Mouse (Mus musculus) urinary bladder, adult 18-20 months (tissue): Measurements from ENCODE around the gene Gabrp.
A peak's percentile ranks its signal among the peaks of the same experiment; 100 is the strongest.

ENCODE experiments used
- DNase-seq, 2 experiments: peaks; one replicate each; pipeline ENCODE4 v3.0.0; 2022; ENCODE audit warnings: low spot score in 2 of 2, mixed read lengths in 2 of 2

Gene Gabrp

DNA sequence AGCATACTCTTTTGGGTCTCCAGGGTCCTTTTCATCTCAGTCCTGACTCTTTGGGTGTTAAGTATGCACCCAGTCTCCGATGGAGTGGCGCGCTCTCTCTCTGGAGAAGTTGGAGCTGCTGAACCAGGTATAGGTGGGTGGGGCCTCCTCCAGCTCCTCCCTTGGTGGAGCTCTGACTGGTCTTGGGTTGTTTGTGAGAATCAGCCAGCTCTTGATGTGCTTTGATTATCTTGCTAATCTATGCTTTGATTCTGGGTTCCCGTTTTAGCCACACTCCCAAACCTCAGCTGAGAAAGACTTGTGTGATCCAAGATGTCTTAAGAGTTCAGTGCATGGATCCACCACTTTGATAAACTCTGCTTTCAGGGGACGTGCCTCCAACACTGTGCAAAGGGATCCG, at the start of gene Gabrp:
Gene Gabrp (minus strand): TSS at position 101 of the 400 bp plus-strand sequence.
- DNase-seq, result no peak

GRCm38 (mm10) chr11:33627136-33627742, 48.5 kb upstream of the Gabrp start:
- DNase-seq, result no peak

DNA sequence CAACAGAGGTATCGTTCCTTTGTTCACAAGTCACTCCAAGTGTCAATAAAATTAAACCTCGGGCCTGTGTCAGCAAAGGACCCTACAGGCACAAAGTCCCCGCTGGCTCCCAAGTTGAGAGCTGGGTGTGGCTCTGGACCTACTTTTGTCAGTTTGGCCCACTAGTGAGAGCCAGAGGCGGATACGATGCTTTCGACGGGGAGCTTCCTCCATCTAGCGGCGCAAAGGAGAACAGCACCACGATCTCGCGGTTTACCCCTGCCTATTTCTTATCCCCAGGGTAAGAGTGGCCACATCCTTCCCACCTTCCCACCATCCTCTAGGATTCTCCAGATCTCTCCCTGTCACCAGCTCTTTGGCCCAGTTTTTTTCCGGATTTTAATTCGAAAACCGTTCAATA, 35.5 kb upstream of the Gabrp start:
- DNase-seq, result peak; percentile 31 to 62

DNA sequence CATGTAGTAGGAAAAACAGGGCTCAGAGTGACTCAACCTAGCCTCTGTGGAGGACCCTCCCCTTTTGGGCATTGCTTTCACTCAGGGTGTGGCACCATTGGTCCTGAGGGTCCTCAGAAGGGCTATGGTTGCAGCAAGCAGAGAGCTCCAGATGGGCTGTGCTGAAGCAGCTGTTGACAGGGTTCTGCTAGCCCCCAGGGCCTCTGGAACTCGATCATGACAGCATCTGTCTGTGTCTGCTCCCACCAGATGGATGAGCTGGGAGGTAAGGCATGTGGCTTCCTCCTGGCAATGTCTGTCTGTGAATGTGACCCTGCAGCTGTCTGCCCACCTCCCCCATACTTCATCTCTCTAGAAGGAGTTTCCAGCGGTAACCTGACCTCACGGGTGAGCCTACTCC, 29.0 kb upstream of the Gabrp start:
- no peak for DNase-seq

- DNase-seq, result no peak
These were observed 24.4 kb upstream of the Gabrp start for GRCm38 (mm10) chr11:33603174-33603573.

GRCm38 (mm10) chr11:33598986-33599385, 20.2 kb upstream of the Gabrp start, which contains the start of gene D130052B06Rik:
Gene D130052B06Rik, plus strand, starts transcription at chr11:33599302.
- DNase-seq, result no peak

GRCm38 (mm10) chr11:33596655-33597054, 17.9 kb upstream of the Gabrp start:
- no peak for DNase-seq

DNA sequence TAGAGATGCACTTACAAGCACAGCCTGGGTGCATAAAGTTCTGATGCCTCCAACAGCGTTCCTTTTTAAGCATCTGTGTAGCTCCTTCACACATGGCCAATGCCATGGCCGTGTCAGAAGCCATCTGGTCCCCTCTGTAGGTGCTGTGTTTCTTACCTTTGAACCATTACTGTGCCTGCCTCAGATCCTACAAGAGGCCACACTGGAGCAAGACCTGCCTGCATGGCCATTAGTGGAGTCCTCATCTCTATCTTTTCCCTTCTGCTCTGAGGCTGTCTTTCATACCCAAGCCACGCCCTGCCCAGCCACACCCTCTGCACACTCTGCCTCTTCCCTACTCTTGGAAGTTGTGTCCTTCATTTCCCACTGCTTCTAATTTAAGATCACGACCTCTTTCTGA, 14.1 kb upstream of the Gabrp start:
- DNase-seq, result no peak

DNA sequence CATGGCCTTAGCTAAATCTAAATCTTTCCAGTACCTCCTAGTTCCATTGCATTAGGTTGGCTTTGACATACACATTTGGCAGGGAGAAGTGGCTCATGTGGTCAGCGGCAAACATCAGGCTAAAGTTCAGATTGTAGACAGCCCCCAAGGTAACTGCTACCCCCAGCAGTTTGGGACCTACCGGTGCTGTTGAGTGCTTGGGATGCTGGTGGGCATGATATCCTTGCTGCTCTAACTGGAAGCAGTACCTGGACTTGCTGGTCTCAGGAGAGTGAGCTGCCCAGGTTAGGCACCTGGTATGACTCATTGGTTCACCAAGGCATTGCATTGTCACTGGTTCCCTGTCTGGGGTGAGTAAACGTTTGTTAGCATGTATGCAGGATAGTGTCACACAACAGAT, 12.0 kb upstream of the Gabrp start:
- no peak for DNase-seq

DNA sequence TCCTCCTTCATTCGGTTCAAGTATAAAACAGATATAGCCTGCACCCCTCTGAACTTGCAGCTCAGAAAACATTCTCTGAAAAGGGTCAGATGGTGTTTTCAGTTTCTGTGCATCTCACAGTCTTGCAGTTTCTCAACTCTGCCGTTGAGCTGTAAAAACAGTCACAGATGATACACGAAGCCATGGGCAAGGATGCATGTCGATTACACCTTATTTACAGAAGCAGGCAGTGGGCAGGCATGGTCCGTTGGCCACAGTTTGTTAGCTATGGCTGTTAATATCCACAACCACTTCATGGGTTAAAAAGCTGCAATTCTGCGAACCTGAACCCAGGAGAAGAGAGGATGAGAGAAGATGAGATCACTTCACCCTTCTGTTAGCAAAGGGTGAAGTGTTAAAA, 7.9 kb upstream of the Gabrp start:
- no peak for DNase-seq

- DNase-seq, result no peak
These were observed 862 bp upstream of the Gabrp start for GRCm38 (mm10) chr11:33579621-33580020.

DNA sequence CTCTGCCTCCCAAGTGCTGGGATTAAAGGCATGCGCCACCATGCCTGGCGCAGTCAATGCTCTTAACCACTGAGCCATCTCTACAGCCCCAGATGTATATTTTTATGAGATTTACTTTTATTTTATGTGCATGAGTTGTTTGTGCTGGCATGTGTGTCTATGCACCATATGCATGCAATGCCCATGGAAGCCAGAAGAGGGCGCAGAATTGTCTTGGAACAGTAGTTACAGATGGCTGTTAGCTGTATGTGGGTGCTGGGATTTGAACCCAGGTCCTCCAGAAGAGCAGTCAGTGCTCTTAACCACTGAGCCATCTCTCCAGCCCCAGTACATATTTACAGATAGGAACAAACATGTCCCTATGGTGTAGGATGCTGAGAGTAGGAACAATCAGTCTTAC, 3.8 kb downstream of the Gabrp start:
- no peak for DNase-seq

DNA sequence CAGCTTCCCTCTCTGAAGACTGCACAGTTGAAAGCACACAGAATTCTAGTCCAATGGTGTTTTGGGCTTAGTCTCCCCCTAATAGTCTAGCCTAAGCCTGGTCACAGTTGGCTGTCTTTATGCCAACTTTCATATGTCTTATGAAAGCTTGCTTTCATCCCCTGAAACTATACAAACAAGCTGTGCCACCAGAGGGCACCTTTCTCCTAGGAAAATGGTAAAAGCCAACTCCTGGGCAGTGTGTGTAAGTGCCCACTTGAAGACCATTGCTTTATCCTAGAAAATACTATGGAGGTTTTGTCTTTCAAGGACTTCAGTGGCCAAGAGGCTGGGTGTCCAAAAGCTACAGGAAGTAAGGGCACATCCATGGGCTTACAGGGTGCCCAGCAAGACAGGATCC, 8.3 kb downstream of the Gabrp start:
- peak in 1 of 2 experiments; percentile 7 for DNase-seq

DNA sequence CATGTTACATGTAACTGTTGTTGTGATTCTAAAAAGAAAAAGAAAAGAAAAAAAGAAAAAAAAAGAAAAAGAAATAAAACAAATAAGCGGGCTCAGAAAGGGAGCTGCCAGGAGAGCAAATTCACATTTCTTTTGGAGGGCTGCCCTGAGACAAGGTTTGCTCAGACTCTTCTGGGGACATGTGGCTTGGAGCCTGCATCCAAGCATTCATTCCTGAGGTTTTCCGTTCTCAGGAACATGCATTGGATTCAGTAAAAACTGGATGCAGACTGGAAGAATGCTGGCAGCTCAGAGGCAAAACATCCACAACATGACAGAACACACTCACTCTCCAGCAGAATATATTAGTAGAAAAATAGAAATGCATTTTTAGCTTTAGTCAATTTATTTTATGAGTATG, 14.8 kb downstream of the Gabrp start:
- no peak for DNase-seq

- no peak for DNase-seq
These were observed 24.6 kb downstream of the Gabrp start for GRCm38 (mm10) chr11:33554123-33554522.

- DNase-seq, result no peak
These were observed 27.7 kb downstream of the Gabrp start for GRCm38 (mm10) chr11:33550861-33551560.

GRCm38 (mm10) chr11:33547386-33547785, 31.4 kb downstream of the Gabrp start:
- no peak for DNase-seq

- DNase-seq, result no peak
These were observed 33.8 kb downstream of the Gabrp start for GRCm38 (mm10) chr11:33544945-33545344.

DNA sequence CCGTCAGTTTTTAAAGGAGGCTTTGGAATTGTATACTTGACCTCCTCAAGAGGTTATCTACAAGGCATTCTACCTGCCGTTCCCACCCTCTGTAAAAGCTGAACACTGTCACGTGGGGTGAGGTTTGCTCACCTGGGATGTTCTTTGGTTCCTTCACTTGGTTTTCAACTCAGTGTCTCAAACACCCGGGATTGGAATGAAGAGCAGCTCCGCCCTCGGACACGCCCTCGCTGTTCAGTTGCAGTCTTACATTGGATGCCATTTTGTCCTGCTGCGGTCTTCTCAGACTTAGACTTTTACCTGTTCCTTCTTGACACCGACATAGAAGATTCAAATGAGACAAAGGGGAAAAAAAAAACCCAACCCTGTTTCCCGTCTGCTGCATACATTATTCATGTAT, 34.6 kb downstream of the Gabrp start:
- DNase-seq, result no peak

DNA sequence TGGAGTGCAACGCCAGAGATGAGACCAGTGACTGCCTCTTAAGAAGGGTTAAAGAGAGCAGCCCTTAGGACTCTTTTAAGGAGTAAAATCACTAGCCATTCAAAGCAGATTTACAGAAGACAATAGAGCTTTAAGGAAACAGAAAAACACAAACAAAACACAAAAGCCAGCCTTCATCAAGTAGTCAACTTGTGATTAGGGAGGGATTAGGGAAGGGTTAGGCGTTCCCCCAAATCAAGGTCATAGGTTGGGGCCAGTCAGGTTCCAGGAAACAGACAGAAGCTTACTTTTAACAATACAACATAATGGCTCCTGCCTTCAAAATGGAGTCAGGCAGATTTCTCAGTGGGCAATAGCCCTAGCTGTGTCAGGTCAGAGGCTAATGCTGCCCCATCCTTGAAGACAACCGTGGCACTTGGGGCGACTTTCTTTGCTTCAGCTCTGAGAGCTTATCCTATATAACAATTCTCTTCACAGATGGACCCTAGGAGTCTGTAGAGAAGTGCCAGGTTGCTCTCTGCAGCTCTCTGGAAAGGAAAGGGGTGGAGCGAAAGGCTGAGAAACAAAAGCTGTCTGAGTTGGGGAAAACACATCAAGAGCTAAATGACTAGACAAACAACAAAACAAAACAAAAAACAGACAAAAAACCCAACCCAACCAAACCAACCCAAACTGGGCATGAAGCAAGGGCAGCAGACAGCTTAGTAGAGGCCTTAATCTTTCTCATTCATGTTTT, 41.2 kb downstream of the Gabrp start:
- DNase-seq, result no peak

GRCm38 (mm10) chr11:33536636-33537035, 42.1 kb downstream of the Gabrp start:
- no peak for DNase-seq

GRCm38 (mm10) chr11:33534541-33534940, 44.2 kb downstream of the Gabrp start:
- no peak for DNase-seq

GRCm38 (mm10) chr11:33533577-33533976, 45.2 kb downstream of the Gabrp start:
- DNase-seq, result no peak
